Mouse (Mus musculus): ENCODE data around the gene Il17rb. TPM values are rescaled to one million over a fixed set of nuclear protein-coding genes. Genes with fewer than 3 reads are reported as not detected.

Il17rb gene
- polyA plus RNA-seq, 1 experiment from 2014 or later, result 0.74 TPM

- ATAC-seq, result no peak
- H3K27ac ChIP-seq, result no peak overlapping the region
- no peaks in the 10 kb centered on the region for H3K9me3 ChIP-seq
- no peak overlapping the region for H3K9ac ChIP-seq
- no peaks in the 10 kb centered on the region for H3K36me3 ChIP-seq
- no peak overlapping the region for H3K4me3 ChIP-seq (replicated peaks)
- no peak overlapping the region for H3K4me2 ChIP-seq (replicated peaks)
- WGBS, result 65% methylated on average over 10 of the region's 10 CpGs
- 0 out of 2 replicates have a peak, but pooled peaks cover 4% of the 10 kb centered on the region for H3K27me3 ChIP-seq (replicated peaks)
- H3K4me1 ChIP-seq (replicated peaks), result peaks cover 11% of the 10 kb centered on the region; the same call in 1 of the 2 replicates
Measured at GRCm38 (mm10) chr14:30014487-30014886, 5.8 kb upstream of the Il17rb start.

GRCm38 (mm10) chr14:30011886-30012560, 3.3 kb upstream of the Il17rb start:
- Histone ChIP-seq H3K9ac (no peak overlapping the region), H3K4me1 (replicated peaks) (peaks cover 16% of the 10 kb centered on the region), H3K27me3 (replicated peaks) (peaks cover 16% of the 10 kb centered on the region; the same call in 1 of the 2 replicates), H3K9me3 (no peaks in the 10 kb centered on the region), H3K4me3 (replicated peaks) (no peak overlapping the region), H3K36me3 (no peaks in the 10 kb centered on the region), H3K27ac (no peak overlapping the region), H3K4me2 (replicated peaks) (no peak overlapping the region)
- WGBS, result 75% methylated on average over 10 of the region's 10 CpGs
- ATAC-seq, result no peak

- peaks cover 18% of the 10 kb centered on the region; the same call in 1 of the 2 replicates for H3K27me3 ChIP-seq (replicated peaks)
- peak; percentile 46 for ATAC-seq
- peaks cover 16% of the 10 kb centered on the region for H3K4me1 ChIP-seq (replicated peaks)
- no peak overlapping the region for H3K27ac ChIP-seq
- WGBS, result 63% methylated on average over 10 of the region's 10 CpGs
- peak overlapping the region; percentile 91 for H3K4me2 ChIP-seq (replicated peaks)
- no peak overlapping the region for H3K4me3 ChIP-seq (replicated peaks)
- H3K36me3 ChIP-seq, result no peaks in the 10 kb centered on the region
- H3K9me3 ChIP-seq, result no peaks in the 10 kb centered on the region
- H3K9ac ChIP-seq, result no peak overlapping the region
Measured at GRCm38 (mm10) chr14:30009864-30010560, 1.3 kb upstream of the Il17rb start.

- Histone ChIP-seq H3K36me3 (peaks cover 5% of the 10 kb centered on the region; the same call in 1 of the 2 replicates), H3K4me3 (replicated peaks) (no peak overlapping the region), H3K4me1 (replicated peaks) (0 out of 2 replicates have a peak, but pooled peaks cover 12% of the 10 kb centered on the region), H3K27me3 (replicated peaks) (no peaks in the 10 kb centered on the region), H3K4me2 (replicated peaks) (no peak overlapping the region), H3K27ac (no peak overlapping the region), H3K9ac (no peak overlapping the region), H3K9me3 (no peaks in the 10 kb centered on the region)
- 70% methylated on average over 3 of the region's 3 CpGs for WGBS
- ATAC-seq, result peak; percentile 35
Measured at GRCm38 (mm10) chr14:29999475-29999811, 9.3 kb downstream of the Il17rb start.

GRCm38 (mm10) chr14:29998747-29999474, 9.8 kb downstream of the Il17rb start:
- ATAC-seq, result no peak
- WGBS, result 73% methylated on average over 13 of the region's 13 CpGs
- Histone ChIP-seq H3K27ac (no peak overlapping the region), H3K36me3 (peaks cover 7% of the 10 kb centered on the region; the same call in 1 of the 2 replicates), H3K4me3 (replicated peaks) (no peak overlapping the region), H3K4me2 (replicated peaks) (no peak overlapping the region), H3K9ac (no peak overlapping the region), H3K27me3 (replicated peaks) (no peaks in the 10 kb centered on the region), H3K4me1 (replicated peaks) (0 out of 2 replicates have a peak, but pooled peaks cover 12% of the 10 kb centered on the region), H3K9me3 (no peaks in the 10 kb centered on the region)

- Histone ChIP-seq H3K4me2 (replicated peaks) (no peak overlapping the region), H3K4me3 (replicated peaks) (no peak overlapping the region), H3K36me3 (peaks cover 18% of the 10 kb centered on the region), H3K27ac (no peak overlapping the region), H3K27me3 (replicated peaks) (no peaks in the 10 kb centered on the region), H3K4me1 (replicated peaks) (0 out of 2 replicates have a peak, but pooled peaks cover 12% of the 10 kb centered on the region), H3K9me3 (no peaks in the 10 kb centered on the region), H3K9ac (no peak overlapping the region)
- no peak for ATAC-seq
Measured at GRCm38 (mm10) chr14:29997345-29997744, 11.4 kb downstream of the Il17rb start.

GRCm38 (mm10) chr14:29996000-29996751, 12.5 kb downstream of the Il17rb start:
- no peak overlapping the region for H3K4me3 ChIP-seq (replicated peaks)
- peak; percentile 90 for ATAC-seq
- 76% methylated on average over 11 of the region's 11 CpGs for WGBS
- no peak overlapping the region; the same call in 1 of the 2 replicates for H3K27ac ChIP-seq
- peaks cover 25% of the 10 kb centered on the region for H3K36me3 ChIP-seq
- H3K9ac ChIP-seq, result no peak overlapping the region
- no peak overlapping the region for H3K4me2 ChIP-seq (replicated peaks)
- no peaks in the 10 kb centered on the region for H3K9me3 ChIP-seq
- H3K4me1 ChIP-seq (replicated peaks), result 0 out of 2 replicates have a peak, but pooled peaks cover 12% of the 10 kb centered on the region
- no peaks in the 10 kb centered on the region for H3K27me3 ChIP-seq (replicated peaks)

DNA sequence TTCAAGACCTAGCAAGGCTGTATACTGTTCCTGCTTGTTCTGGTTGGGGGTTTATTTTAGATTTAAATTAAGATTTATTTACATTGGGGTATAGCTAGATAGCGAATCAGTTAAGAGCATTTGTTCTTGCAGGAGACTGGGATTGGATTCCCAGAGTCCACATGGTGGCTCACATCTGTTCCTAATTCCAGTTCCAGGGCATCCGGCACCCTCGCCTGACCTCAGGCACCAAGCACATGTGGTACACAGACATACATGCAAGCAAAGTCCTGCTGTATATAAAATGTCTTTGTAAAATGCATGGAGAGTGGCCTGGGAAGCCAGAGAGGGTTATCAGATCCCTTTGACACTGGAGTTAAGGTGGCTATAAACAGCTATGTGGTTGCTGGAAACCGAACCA, 13.7 kb downstream of the Il17rb start:
- no peak overlapping the region for H3K9ac ChIP-seq
- no peak overlapping the region for H3K27ac ChIP-seq
- 0 out of 2 replicates have a peak, but pooled peaks cover 6% of the 10 kb centered on the region for H3K4me1 ChIP-seq (replicated peaks)
- H3K4me3 ChIP-seq (replicated peaks), result no peak overlapping the region
- WGBS, result 92% methylated on average over 4 of the region's 4 CpGs
- no peaks in the 10 kb centered on the region for H3K27me3 ChIP-seq (replicated peaks)
- H3K9me3 ChIP-seq, result no peaks in the 10 kb centered on the region
- ATAC-seq, result no peak
- H3K4me2 ChIP-seq (replicated peaks), result no peak overlapping the region
- peaks cover 30% of the 10 kb centered on the region for H3K36me3 ChIP-seq

- Histone ChIP-seq H3K4me2 (replicated peaks) (no peak overlapping the region), H3K27ac (no peak overlapping the region), H3K36me3 (peaks cover 73% of the 10 kb centered on the region), H3K9ac (no peak overlapping the region), H3K9me3 (no peaks in the 10 kb centered on the region), H3K4me1 (replicated peaks) (no peaks in the 10 kb centered on the region), H3K27me3 (replicated peaks) (no peaks in the 10 kb centered on the region), H3K4me3 (replicated peaks) (no peak overlapping the region)
- no peak for ATAC-seq
- WGBS, result 95% methylated on average over 4 of the region's 4 CpGs
Measured at GRCm38 (mm10) chr14:29988337-29988736, 20.4 kb downstream of the Il17rb start.

- 94% methylated on average over 9 of the region's 9 CpGs for WGBS
- ATAC-seq, result no peak
- H3K36me3 ChIP-seq, result peaks cover 70% of the 10 kb centered on the region
- no peak overlapping the region for H3K4me3 ChIP-seq (replicated peaks)
- no peak overlapping the region for H3K27ac ChIP-seq
- no peak overlapping the region for H3K9ac ChIP-seq
- no peaks in the 10 kb centered on the region for H3K27me3 ChIP-seq (replicated peaks)
- no peak overlapping the region for H3K4me2 ChIP-seq (replicated peaks)
- no peaks in the 10 kb centered on the region for H3K4me1 ChIP-seq (replicated peaks)
- H3K9me3 ChIP-seq, result no peaks in the 10 kb centered on the region
Measured at GRCm38 (mm10) chr14:29987739-29988138, 21.0 kb downstream of the Il17rb start.

GRCm38 (mm10) chr14:29987276-29987675, 21.4 kb downstream of the Il17rb start:
- Histone ChIP-seq H3K4me1 (replicated peaks) (no peaks in the 10 kb centered on the region), H3K27me3 (replicated peaks) (no peaks in the 10 kb centered on the region), H3K4me2 (replicated peaks) (no peak overlapping the region), H3K9me3 (no peaks in the 10 kb centered on the region), H3K4me3 (replicated peaks) (no peak overlapping the region), H3K27ac (no peak overlapping the region), H3K36me3 (peaks cover 70% of the 10 kb centered on the region), H3K9ac (no peak overlapping the region)
- WGBS, result 96% methylated on average over 6 of the region's 6 CpGs
- ATAC-seq, result no peak

DNA sequence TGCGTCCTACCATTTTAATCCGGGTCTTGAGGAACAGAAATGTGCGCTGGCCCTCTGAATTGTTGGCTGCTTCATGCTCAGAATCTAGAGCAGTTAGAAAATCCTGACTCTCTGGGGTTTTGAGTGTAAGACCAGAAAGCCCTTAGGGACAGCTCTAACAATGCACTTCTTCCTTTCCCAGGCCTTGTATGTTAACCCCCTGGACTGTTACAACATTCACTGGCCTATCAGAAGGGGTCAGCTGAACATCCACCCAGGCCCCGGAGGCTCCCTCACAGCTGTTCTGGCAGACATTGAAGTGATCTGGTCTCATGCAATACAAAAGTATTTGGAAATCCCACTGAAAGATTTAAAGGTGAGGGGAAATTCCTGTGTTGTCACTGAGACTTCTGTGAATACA, 22.6 kb downstream of the Il17rb start:
- Histone ChIP-seq H3K4me1 (replicated peaks) (no peaks in the 10 kb centered on the region), H3K27ac (no peak overlapping the region), H3K4me3 (replicated peaks) (no peak overlapping the region), H3K9ac (no peak overlapping the region), H3K9me3 (no peaks in the 10 kb centered on the region), H3K36me3 (peaks cover 74% of the 10 kb centered on the region), H3K27me3 (replicated peaks) (no peaks in the 10 kb centered on the region), H3K4me2 (replicated peaks) (no peak overlapping the region)
- ATAC-seq, result no peak
- WGBS, result 93% methylated on average over 4 of the region's 4 CpGs

Data from intestine, embryonic 15.5 days (tissue).